Mouse (Mus musculus) G1E (cell line): ENCODE measurements around the gene Rrp12.

ENCODE experiments used
- CTCF ChIP-seq: IDR thresholded peaks from 2 replicates; pipeline ENCODE4 v1.5.1; 2012; ENCODE audit warnings: low read depth, low read length, inconsistent platforms, mixed read lengths
- GATA1 ChIP-seq: IDR thresholded peaks from 2 replicates; pipeline ENCODE4 v1.6.1; 2012; ENCODE audit warnings: borderline replicate concordance, low read length, inconsistent platforms, mixed read lengths
- TAL1 ChIP-seq: conservative IDR thresholded peaks from 2 replicates; pipeline ENCODE4 v1.6.1; 2012; ENCODE audit warnings: low read depth, low read length, inconsistent platforms, mixed read lengths

- no peak for TF ChIP-seq CTCF
- TF ChIP-seq GATA1, result no peak
- TF ChIP-seq TAL1, result no peak
These were observed 59.3 kb downstream of the Rrp12 start for GRCm38 (mm10) chr19:41836719-41837118.
